Mouse (Mus musculus) embryonic facial prominence, embryonic 13.5 days (tissue): ENCODE data around the gene Mrpl43. TPM values are rescaled to one million over a fixed set of nuclear protein-coding genes. Genes with fewer than 3 reads are reported as not detected.
A peak's percentile ranks its signal among the peaks of the same experiment; 100 is the strongest.

Experiments used
- ATAC-seq: fragments of 200-750 bp; cut with Nextera tagmentation; 2 replicates; pipeline ENCODE4 v1.8.0; 2017; ENCODE audit warnings: low read depth; ENCODE audit not compliant: insufficient number of reproducible peaks, insufficient read depth, low FRiP score, low TSS enrichment
- H3K27ac ChIP-seq: fragments of 300-500 bp; sonication (generic); 2 replicates; pipeline ENCODE4 v1.5.1; 2015; ENCODE audit warnings: moderate library complexity, mild to moderate bottlenecking, inconsistent platforms
- H3K27me3 ChIP-seq: fragments of 300-500 bp; sonication (generic); 2 replicates; pipeline ENCODE4 v1.6.1; 2015; ENCODE audit warnings: mild to moderate bottlenecking, inconsistent platforms
- H3K36me3 ChIP-seq: fragments of 300-500 bp; sonication (generic); 2 replicates; pipeline ENCODE4 v1.6.1; 2015; ENCODE audit warnings: mild to moderate bottlenecking, inconsistent platforms
- H3K4me1 ChIP-seq: fragments of 300-500 bp; sonication (generic); 2 replicates; pipeline ENCODE4 v1.6.1; 2015; ENCODE audit warnings: inconsistent platforms
- H3K4me2 ChIP-seq: fragments of 300-500 bp; sonication (generic); 2 replicates; pipeline ENCODE4 v1.6.1; 2015; ENCODE audit warnings: moderate library complexity, mild to moderate bottlenecking, inconsistent platforms
- H3K4me3 ChIP-seq: fragments of 300-500 bp; sonication (generic); 2 replicates; pipeline ENCODE4 v1.5.1; 2015; ENCODE audit warnings: mild to moderate bottlenecking, inconsistent platforms
- H3K9ac ChIP-seq: fragments of 300-500 bp; sonication (generic); 2 replicates; pipeline ENCODE4 v1.6.1; 2015; ENCODE audit warnings: mild to moderate bottlenecking, inconsistent platforms
- H3K9me3 ChIP-seq: fragments of 300-500 bp; sonication (generic); 2 replicates; pipeline ENCODE4 v1.6.1; 2016; ENCODE audit warnings: inconsistent platforms
- WGBS: fragments of 180-500 bp; shearing (Covaris S2); methylation state at CpG from one replicate; pipeline ENCODE4 v1.1.7; 2015; ENCODE audit warnings: mixed read lengths; 5-methylcytosine and 5-hydroxymethylcytosine counted together
- polyA plus RNA-seq: library from polyadenylated mRNA; unstranded; fragments of >200 nt; fragmentation: Nextera tagmentation; extraction: Ambion mirVana; gene quantifications from 2 replicates; pipeline ENCODE4 v1.2.1, GENCODE M21; 2015

Mrpl43 gene
- polyA plus RNA-seq, result 72.6 and 81.2 TPM in 2 replicates

DNA sequence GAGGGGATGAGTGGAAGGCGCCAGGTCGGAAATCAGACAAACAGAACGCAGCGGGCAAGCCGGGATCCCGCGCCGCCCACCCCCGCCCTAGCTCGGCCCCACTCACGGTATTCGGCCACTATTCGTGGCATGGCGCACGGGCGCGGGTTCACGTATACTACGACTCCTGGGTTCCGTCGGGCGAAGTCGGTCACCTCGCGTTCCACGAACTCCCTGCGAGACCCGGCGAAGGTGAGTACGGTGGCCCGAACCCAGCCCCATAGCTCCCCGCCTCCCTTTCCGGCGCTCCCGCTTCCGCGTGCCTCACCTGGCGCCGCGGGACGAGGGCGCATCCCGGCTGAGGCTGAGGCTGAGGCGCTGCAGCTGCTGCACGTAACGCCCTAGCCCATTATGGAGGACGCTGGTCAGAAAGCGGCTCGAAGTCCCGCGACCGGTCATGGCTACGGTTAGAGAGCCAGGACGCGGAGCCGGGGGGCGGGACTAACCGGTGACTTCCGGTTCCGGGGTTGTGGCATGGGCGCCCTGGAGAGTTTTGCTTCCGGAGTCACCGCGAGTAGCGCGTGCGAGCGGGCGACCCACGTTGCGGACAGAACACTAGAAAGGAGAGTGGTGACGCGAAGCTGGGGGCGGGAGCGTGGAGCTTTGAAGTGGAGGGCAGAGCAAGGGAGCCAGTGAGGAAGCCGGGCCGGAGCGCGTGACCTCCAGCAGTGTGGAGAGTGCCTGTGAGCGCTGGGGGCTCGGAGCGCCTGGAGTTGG, at the start of gene Mrpl43:
Gene Mrpl43 (minus strand): TSS at position 486 of the 756 bp plus-strand sequence.
- ATAC-seq, result peak; percentile 90
- no peaks in the 10 kb centered on the region for H3K27me3 ChIP-seq
- peak within 1 kb of the TSS; percentile 86 for H3K27ac ChIP-seq

GRCm38 (mm10) chr19:45054892-45055690, 48.8 kb upstream of the Mrpl43 start:
- 73% methylated on average over 6 of the region's 6 CpGs for WGBS
- Histone ChIP-seq H3K9ac (peak overlapping the region; percentile 47; the same call in 1 of the 2 replicates), H3K27me3 (no peaks in the 10 kb centered on the region), H3K36me3 (peaks cover 40% of the 10 kb centered on the region), H3K27ac (peak overlapping the region; percentile 75), H3K4me1 (peaks cover 35% of the 10 kb centered on the region), H3K4me2 (no peak overlapping the region), H3K9me3 (no peaks in the 10 kb centered on the region), H3K4me3 (no peak overlapping the region)
- ATAC-seq, result no peak

More for the DNA sequence above, at the start of gene Mrpl43:
- Histone ChIP-seq H3K4me1 (peaks cover 28% of the 10 kb centered on the region), H3K36me3 (peaks cover 65% of the 10 kb centered on the region), H3K9ac (peak within 1 kb of the TSS; percentile 83), H3K4me2 (peak within 1 kb of the TSS; percentile 96), H3K9me3 (no peaks in the 10 kb centered on the region), H3K4me3 (peak within 1 kb of the TSS; percentile 95)
- WGBS, result under 1% methylated on average over 82 of the region's 82 CpGs

DNA sequence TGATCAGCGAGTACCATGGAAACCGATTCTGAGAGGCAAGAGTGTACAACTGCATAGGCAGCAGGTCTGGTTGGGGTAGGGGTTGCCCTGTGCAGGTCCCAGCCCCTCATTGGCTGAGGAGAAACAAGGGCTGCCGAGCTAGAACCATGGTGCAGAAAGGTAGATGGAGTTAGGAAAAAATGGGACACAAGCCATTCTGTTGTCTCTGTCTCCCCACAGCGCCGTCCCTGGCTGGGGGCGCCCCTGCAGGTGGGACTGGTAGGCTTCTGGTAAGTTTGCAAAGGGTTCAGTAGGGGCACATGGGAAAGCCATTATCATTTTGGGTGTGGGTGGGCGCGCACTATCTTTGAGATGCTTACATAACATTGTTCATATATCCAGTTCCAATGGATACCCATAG, 47.2 kb upstream of the Mrpl43 start:
- Histone ChIP-seq H3K27me3 (no peaks in the 10 kb centered on the region), H3K4me3 (no peak overlapping the region), H3K4me1 (peaks cover 43% of the 10 kb centered on the region), H3K36me3 (peaks cover 45% of the 10 kb centered on the region), H3K9ac (no peak overlapping the region), H3K9me3 (no peaks in the 10 kb centered on the region), H3K4me2 (no peak overlapping the region), H3K27ac (no peak overlapping the region)
- 88% methylated on average over 8 of the region's 8 CpGs for WGBS
- no peak for ATAC-seq

DNA sequence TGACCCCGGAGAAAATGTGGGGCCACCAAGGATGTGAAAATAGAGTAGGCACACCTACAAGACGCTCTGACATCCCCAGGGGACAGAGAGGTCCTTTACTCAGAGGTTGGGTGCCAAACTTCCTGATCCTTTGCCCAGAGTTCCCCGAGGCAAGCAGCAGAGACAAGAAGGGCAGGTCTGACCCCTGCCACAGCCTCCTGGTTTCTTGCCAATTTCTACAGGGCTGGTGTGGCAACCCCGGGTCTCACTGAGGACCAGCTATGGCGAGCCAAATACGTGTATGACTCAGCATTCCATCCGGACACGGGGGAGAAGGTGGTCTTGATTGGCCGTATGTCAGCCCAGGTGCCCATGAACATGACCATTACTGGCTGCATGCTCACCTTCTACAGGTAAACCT, 43.3 kb upstream of the Mrpl43 start:
- Histone ChIP-seq H3K4me1 (peaks cover 37% of the 10 kb centered on the region), H3K9ac (peak overlapping the region; percentile 67), H3K9me3 (no peaks in the 10 kb centered on the region), H3K4me3 (no peak overlapping the region), H3K27ac (no peak overlapping the region), H3K4me2 (0 out of 2 replicates have a peak overlapping the region, but pooled peaks have one; percentile 80), H3K36me3 (peaks cover 41% of the 10 kb centered on the region), H3K27me3 (peaks cover 17% of the 10 kb centered on the region)
- 72% methylated on average over 9 of the region's 9 CpGs for WGBS
- no peak for ATAC-seq

DNA sequence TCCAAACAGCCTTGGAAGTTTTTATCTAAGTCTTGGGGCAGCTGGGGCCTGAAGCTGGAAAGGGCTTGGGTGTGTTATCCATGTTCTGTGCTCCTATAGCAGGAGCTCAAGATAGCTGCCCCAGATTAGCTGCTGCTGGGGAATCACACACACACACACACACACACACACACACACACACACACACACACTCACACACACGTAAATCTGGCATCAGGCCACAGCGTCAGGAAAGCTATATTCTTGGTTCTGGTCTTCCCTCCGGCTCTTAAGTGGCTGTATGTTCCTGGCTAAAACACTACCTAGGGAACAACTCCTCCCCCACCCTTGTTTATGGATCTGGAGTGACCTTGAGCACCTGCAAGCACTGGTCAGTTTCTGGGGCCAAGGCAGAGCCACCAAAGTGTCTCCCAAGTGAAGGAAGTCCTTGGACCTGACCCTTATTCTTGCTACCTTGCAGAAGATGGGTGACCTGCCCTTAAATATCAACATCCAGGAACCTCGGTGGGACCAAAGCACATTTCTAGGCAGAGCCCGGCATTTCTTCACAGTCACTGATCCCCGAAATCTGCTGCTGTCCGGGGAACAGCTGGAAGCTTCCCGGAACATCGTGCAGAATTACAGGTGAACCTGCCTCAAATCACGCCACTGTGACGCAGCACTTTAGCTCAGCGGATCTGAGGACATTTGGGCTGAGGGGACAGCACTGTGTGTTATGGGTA, 42.6 kb upstream of the Mrpl43 start:
- no peak for ATAC-seq
- peak overlapping the region; percentile 67 for H3K9ac ChIP-seq
- peaks cover 35% of the 10 kb centered on the region for H3K4me1 ChIP-seq
- peak overlapping the region; percentile 88 for H3K27ac ChIP-seq
- 77% methylated on average over 12 of the region's 12 CpGs for WGBS
- peak overlapping the region; percentile 50 for H3K4me3 ChIP-seq
- H3K9me3 ChIP-seq, result no peaks in the 10 kb centered on the region
- H3K4me2 ChIP-seq, result peak overlapping the region; percentile 80
- H3K36me3 ChIP-seq, result peaks cover 39% of the 10 kb centered on the region
- peaks cover 21% of the 10 kb centered on the region for H3K27me3 ChIP-seq

GRCm38 (mm10) chr19:45047935-45048643, 41.8 kb upstream of the Mrpl43 start:
- Histone ChIP-seq H3K4me3 (peak overlapping the region; percentile 50), H3K4me2 (peak overlapping the region; percentile 80), H3K9me3 (no peaks in the 10 kb centered on the region), H3K36me3 (peaks cover 32% of the 10 kb centered on the region), H3K4me1 (peaks cover 35% of the 10 kb centered on the region), H3K27ac (peak overlapping the region; percentile 88), H3K9ac (peak overlapping the region; percentile 67), H3K27me3 (peaks cover 21% of the 10 kb centered on the region)
- WGBS, result 27% methylated on average over 11 of the region's 11 CpGs
- peak; percentile 64 for ATAC-seq

DNA sequence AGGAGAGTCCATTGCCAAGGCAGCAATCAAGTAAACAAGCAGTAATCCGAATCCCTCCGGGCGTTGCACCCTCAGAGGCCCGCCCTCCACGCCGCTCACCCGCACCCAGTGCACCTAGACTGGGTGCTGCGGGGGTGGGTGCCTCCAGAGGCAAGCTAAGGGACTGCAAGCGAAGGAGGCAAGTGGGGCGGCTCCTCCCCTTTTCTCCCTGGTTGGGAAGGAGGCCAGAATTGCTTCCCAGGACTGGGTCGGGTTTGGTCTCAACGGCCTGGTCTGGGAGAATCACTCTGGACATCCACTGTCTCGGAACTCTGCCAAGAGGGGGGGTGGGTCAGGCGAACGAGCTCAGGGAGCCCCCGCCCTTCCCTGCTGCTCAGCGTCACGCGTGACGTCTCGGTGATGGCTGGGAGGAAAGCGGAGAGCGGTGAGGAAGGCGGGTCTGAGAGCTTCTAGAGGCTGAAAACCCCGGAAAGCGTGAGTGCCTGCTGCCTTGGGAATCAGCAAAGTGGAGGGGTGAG, 41.2 kb upstream of the Mrpl43 start, which contains the start of gene Sfxn3:
Gene Sfxn3 (plus strand): TSS at position 87 of the 518 bp plus-strand sequence.
- Histone ChIP-seq H3K36me3 (peaks cover 26% of the 10 kb centered on the region), H3K27me3 (peaks cover 21% of the 10 kb centered on the region), H3K4me2 (peak within 1 kb of the TSS; percentile 80), H3K4me1 (peaks cover 35% of the 10 kb centered on the region), H3K4me3 (peak within 1 kb of the TSS; percentile 50), H3K9me3 (no peaks in the 10 kb centered on the region), H3K27ac (peak within 1 kb of the TSS; percentile 88), H3K9ac (peak within 1 kb of the TSS; percentile 67)
- ATAC-seq, result peak; percentile 76
- WGBS, result under 1% methylated on average over 26 of the region's 26 CpGs

GRCm38 (mm10) chr19:45046523-45047321, 40.5 kb upstream of the Mrpl43 start:
- peak overlapping the region; percentile 50 for H3K4me3 ChIP-seq
- H3K27ac ChIP-seq, result peak overlapping the region; percentile 88
- H3K4me1 ChIP-seq, result peaks cover 35% of the 10 kb centered on the region
- H3K4me2 ChIP-seq, result peak overlapping the region; percentile 80
- WGBS, result 3% methylated on average over 34 of the region's 34 CpGs
- H3K9ac ChIP-seq, result peak overlapping the region; percentile 67
- no peaks in the 10 kb centered on the region for H3K9me3 ChIP-seq
- peaks cover 18% of the 10 kb centered on the region for H3K36me3 ChIP-seq
- H3K27me3 ChIP-seq, result peaks cover 21% of the 10 kb centered on the region
- 0 out of 2 replicates have a peak, but pooled peaks have one; percentile 28 for ATAC-seq

GRCm38 (mm10) chr19:45045651-45046050, 39.4 kb upstream of the Mrpl43 start, which contains the start of gene Pdzd7:
TSS of gene Pdzd7 (minus strand) at chr19:45045717.
- 80% methylated on average over 5 of the region's 5 CpGs for WGBS

GRCm38 (mm10) chr19:45045236-45045635, 39.0 kb upstream of the Mrpl43 start:
- H3K4me2 ChIP-seq, result 0 out of 2 replicates have a peak overlapping the region, but pooled peaks have one; percentile 11
- peaks cover 35% of the 10 kb centered on the region for H3K4me1 ChIP-seq
- H3K36me3 ChIP-seq, result peaks cover 6% of the 10 kb centered on the region
- H3K9ac ChIP-seq, result no peak overlapping the region
- peaks cover 31% of the 10 kb centered on the region for H3K27me3 ChIP-seq
- no peak for ATAC-seq
- H3K27ac ChIP-seq, result no peak overlapping the region
- no peak overlapping the region for H3K4me3 ChIP-seq
- H3K9me3 ChIP-seq, result no peaks in the 10 kb centered on the region
- WGBS, result 33% methylated on average over 15 of the region's 15 CpGs

More at GRCm38 (mm10) chr19:45045651-45046050, 39.4 kb upstream of the Mrpl43 start, which contains the start of gene Pdzd7:
- Histone ChIP-seq H3K36me3 (peaks cover 10% of the 10 kb centered on the region), H3K9ac (peak within 1 kb of the TSS; percentile 67), H3K27me3 (peaks cover 26% of the 10 kb centered on the region), H3K9me3 (no peaks in the 10 kb centered on the region), H3K27ac (no peak within 1 kb of the TSS), H3K4me3 (peak within 1 kb of the TSS; percentile 50), H3K4me2 (peak within 1 kb of the TSS; percentile 80), H3K4me1 (peaks cover 35% of the 10 kb centered on the region)
- no peak for ATAC-seq
